Mouse (Mus musculus) kidney, embryonic 15.5 days (tissue): ENCODE data around the gene Tmem86b. TPM values are rescaled to one million over a fixed set of nuclear protein-coding genes. Genes with fewer than 3 reads are reported as not detected.
"Not testable (repeated sequence)": the region's sequence is repeated elsewhere in the genome, so short reads cannot be mapped to it uniquely, and the experiment has no call there.

Experiments
- ATAC-seq: fragments of 200-750 bp; cut with Nextera tagmentation; replicated peaks from 2 replicates; pipeline ENCODE4 v1.8.0; 2017; ENCODE audit warnings: moderate TSS enrichment; ENCODE audit not compliant: low FRiP score
- H3K27ac ChIP-seq: fragments of 300-500 bp; sonication (generic); 2 replicates; pipeline ENCODE4 v1.5.1; 2015; ENCODE audit warnings: mild to moderate bottlenecking, inconsistent platforms
- H3K27me3 ChIP-seq: fragments of 300-500 bp; sonication (generic); 2 replicates; pipeline ENCODE4 v1.6.1; 2015; ENCODE audit warnings: inconsistent platforms
- H3K36me3 ChIP-seq: fragments of 300-500 bp; sonication (generic); 2 replicates; pipeline ENCODE4 v1.6.1; 2015; ENCODE audit warnings: inconsistent platforms
- H3K4me1 ChIP-seq: fragments of 300-500 bp; sonication (generic); 2 replicates; pipeline ENCODE4 v1.6.1; 2015; ENCODE audit warnings: inconsistent platforms
- H3K4me2 ChIP-seq: fragments of 300-500 bp; sonication (generic); 2 replicates; pipeline ENCODE4 v1.6.1; 2015; ENCODE audit warnings: moderate library complexity, mild to moderate bottlenecking, inconsistent platforms
- H3K4me3 ChIP-seq: fragments of 300-500 bp; sonication (generic); replicated peaks from 2 replicates; pipeline ENCODE4 v1.5.1; 2015; ENCODE audit warnings: mild to moderate bottlenecking, inconsistent platforms
- H3K9ac ChIP-seq: fragments of 300-500 bp; sonication (generic); 2 replicates; pipeline ENCODE4 v1.6.1; 2015; ENCODE audit warnings: mild to moderate bottlenecking, inconsistent platforms
- H3K9me3 ChIP-seq: fragments of 300-500 bp; sonication (generic); replicated peaks from 2 replicates; pipeline ENCODE4 v1.6.1; 2016; ENCODE audit warnings: inconsistent platforms
- WGBS: fragments of 180-500 bp; shearing (Covaris S2); methylation state at CpG from one replicate; pipeline ENCODE4 v1.1.7; 2015; ENCODE audit warnings: mixed read lengths; 5-methylcytosine and 5-hydroxymethylcytosine counted together
- microRNA-seq: library from miRNA; unstranded; fragments of <30 nt; microRNA quantifications from one replicate; pipeline ENCODE4, GENCODE M21; 2016
- polyA plus RNA-seq: library from polyadenylated mRNA; unstranded; fragments of >200 nt; fragmentation: Nextera tagmentation; extraction: Ambion mirVana; gene quantifications from 2 replicates; pipeline ENCODE4 v1.2.1, GENCODE M21; 2015

Tmem86b gene
- polyA plus RNA-seq, 1 experiment from 2014 or later: 1.5 TPM

GRCm38 (mm10) chr7:4612956-4613355 lies 18.3 kb downstream of the Tmem86b start:
- H3K27me3 ChIP-seq: no peaks in the 10 kb centered on the region
- H3K4me3 ChIP-seq: no peak overlapping the region
- H3K9ac ChIP-seq: no peak overlapping the region
- 74% methylated on average over 1 of the region's 1 CpGs for WGBS
- ATAC-seq: no peak
- no peaks in the 10 kb centered on the region for H3K9me3 ChIP-seq
- no peaks in the 10 kb centered on the region for H3K36me3 ChIP-seq
- H3K27ac ChIP-seq: no peak overlapping the region
- no peaks in the 10 kb centered on the region for H3K4me1 ChIP-seq
- no peak overlapping the region for H3K4me2 ChIP-seq

GRCm38 (mm10) chr7:4612386-4612785 lies 18.8 kb downstream of the Tmem86b start:
- ATAC-seq: no peak
- Histone ChIP-seq H3K27ac (no peak overlapping the region), H3K4me3 (no peak overlapping the region), H3K9ac (no peak overlapping the region), H3K27me3 (no peaks in the 10 kb centered on the region), H3K4me2 (no peak overlapping the region), H3K4me1 (no peaks in the 10 kb centered on the region), H3K36me3 (no peaks in the 10 kb centered on the region), H3K9me3 (no peaks in the 10 kb centered on the region)
- WGBS: 54% methylated on average over 8 of the region's 8 CpGs

GRCm38 (mm10) chr7:4611921-4612341 lies 19.3 kb downstream of the Tmem86b start:
- 83% methylated on average over 12 of the region's 12 CpGs for WGBS
- H3K4me1 ChIP-seq: no peaks in the 10 kb centered on the region
- H3K27me3 ChIP-seq: no peaks in the 10 kb centered on the region
- H3K27ac ChIP-seq: no peak overlapping the region
- no peak overlapping the region for H3K4me2 ChIP-seq
- ATAC-seq: no peak
- no peak overlapping the region for H3K9ac ChIP-seq
- H3K4me3 ChIP-seq: no peak overlapping the region
- no peaks in the 10 kb centered on the region for H3K9me3 ChIP-seq
- H3K36me3 ChIP-seq: no peaks in the 10 kb centered on the region

- ATAC-seq: no peak
- no peak overlapping the region for H3K4me3 ChIP-seq
- no peaks in the 10 kb centered on the region for H3K9me3 ChIP-seq
- H3K4me2 ChIP-seq: no peak overlapping the region
- H3K9ac ChIP-seq: no peak overlapping the region
- H3K27me3 ChIP-seq: no peaks in the 10 kb centered on the region
- H3K4me1 ChIP-seq: no peaks in the 10 kb centered on the region
- H3K27ac ChIP-seq: no peak overlapping the region
- 88% methylated on average over 12 of the region's 12 CpGs for WGBS
- H3K36me3 ChIP-seq: no peaks in the 10 kb centered on the region
Measured at GRCm38 (mm10) chr7:4611511-4611910, 19.7 kb downstream of the Tmem86b start.

GRCm38 (mm10) chr7:4608002-4608401 lies 23.2 kb downstream of the Tmem86b start:
- WGBS: 59% methylated on average over 5 of the region's 5 CpGs
- no peak for ATAC-seq
- Histone ChIP-seq H3K4me1 (no peaks in the 10 kb centered on the region), H3K27ac (no peak overlapping the region), H3K4me3 (no peak overlapping the region), H3K27me3 (no peaks in the 10 kb centered on the region), H3K9ac (no peak overlapping the region), H3K9me3 (no peaks in the 10 kb centered on the region), H3K36me3 (no peaks in the 10 kb centered on the region), H3K4me2 (no peak overlapping the region)

GRCm38 (mm10) chr7:4603873-4604272 lies 27.3 kb downstream of the Tmem86b start, which contains the start of gene Ptprh:
Gene Ptprh (minus strand): TSS chr7:4604041.
- ATAC-seq: no peak
- no peaks in the 10 kb centered on the region for H3K4me1 ChIP-seq
- H3K9me3 ChIP-seq: no peaks in the 10 kb centered on the region
- no peaks in the 10 kb centered on the region for H3K27me3 ChIP-seq
- H3K27ac ChIP-seq: no peak within 1 kb of the TSS
- H3K9ac ChIP-seq: no peak within 1 kb of the TSS
- 75% methylated on average over 6 of the region's 6 CpGs for WGBS
- H3K36me3 ChIP-seq: no peaks in the 10 kb centered on the region
- H3K4me3 ChIP-seq: no peak within 1 kb of the TSS
- H3K4me2 ChIP-seq: no peak within 1 kb of the TSS

- no peaks in the 10 kb centered on the region for H3K4me1 ChIP-seq
- H3K9me3 ChIP-seq: no peaks in the 10 kb centered on the region
- no peak overlapping the region for H3K4me3 ChIP-seq
- WGBS: 85% methylated on average over 6 of the region's 6 CpGs
- no peak overlapping the region for H3K9ac ChIP-seq
- H3K27ac ChIP-seq: no peak overlapping the region
- H3K27me3 ChIP-seq: no peaks in the 10 kb centered on the region
- no peak for ATAC-seq
- no peak overlapping the region for H3K4me2 ChIP-seq
- no peaks in the 10 kb centered on the region for H3K36me3 ChIP-seq
Measured at GRCm38 (mm10) chr7:4602969-4603368, 28.3 kb downstream of the Tmem86b start.

GRCm38 (mm10) chr7:4597046-4597445 lies 34.2 kb downstream of the Tmem86b start:
- H3K9me3 ChIP-seq, H3K4me2 ChIP-seq, H3K27ac ChIP-seq, H3K4me1 ChIP-seq, ATAC-seq, H3K9ac ChIP-seq, H3K36me3 ChIP-seq, H3K4me3 ChIP-seq, H3K27me3 ChIP-seq: not testable (repeated sequence)
- 74% methylated on average over 4 of the region's 4 CpGs for WGBS

GRCm38 (mm10) chr7:4581481-4581880 lies 49.7 kb downstream of the Tmem86b start:
- not testable (repeated sequence) for H3K27me3 ChIP-seq, H3K4me3 ChIP-seq, H3K9ac ChIP-seq, H3K9me3 ChIP-seq, H3K4me1 ChIP-seq, ATAC-seq, H3K36me3 ChIP-seq, H3K27ac ChIP-seq, H3K4me2 ChIP-seq
- WGBS: 80% methylated on average over 3 of the region's 3 CpGs

Small RNA genes lying within 50 kb of the gene (microRNA-seq; reads per million reads assigned to microRNA genes)
- gene Gm23577: not detected

Other genes starting within 250 kb of the Tmem86b start
- gene Gp6, start 233.7 kb downstream of the Tmem86b start, polyA plus RNA-seq: 0.35 TPM in 1 of 2 replicates, not detected in the other
- gene Rdh13, start 185.8 kb downstream of the Tmem86b start, polyA plus RNA-seq: 30.5 and 30.6 TPM in 2 replicates
- gene Eps8l1, start 170.7 kb downstream of the Tmem86b start, polyA plus RNA-seq: 8.9 and 9.0 TPM in 2 replicates
- 38.2 and 43.9 TPM in 2 replicates for gene Ppp1r12c, start 129.7 kb downstream of the Tmem86b start, polyA plus RNA-seq
- 37.2 and 48.6 TPM in 2 replicates for gene Tnnt1, start 115.0 kb downstream of the Tmem86b start, polyA plus RNA-seq
- gene Tnni3, start 107.2 kb downstream of the Tmem86b start, polyA plus RNA-seq: 6.6 and 6.9 TPM in 2 replicates
- 3.2 and 3.5 TPM in 2 replicates for gene Dnaaf3, start 99.0 kb downstream of the Tmem86b start, polyA plus RNA-seq
- gene Syt5, start 83.9 kb downstream of the Tmem86b start, polyA plus RNA-seq: 6.5 and 7.5 TPM in 2 replicates
- 0.08 TPM in 1 of 2 replicates, not detected in the other for gene Ptprh, start 27.4 kb downstream of the Tmem86b start, polyA plus RNA-seq
- 7.4 and 7.8 TPM in 2 replicates for gene Ppp6r1, start 27.6 kb upstream of the Tmem86b start, polyA plus RNA-seq
- 112 and 119 TPM in 2 replicates for gene Hspbp1, start 53.6 kb upstream of the Tmem86b start, polyA plus RNA-seq
- gene Brsk1, start 59.2 kb upstream of the Tmem86b start, polyA plus RNA-seq: 1.1 and 1.6 TPM in 2 replicates
- gene Tmem150b, start 93.8 kb upstream of the Tmem86b start, polyA plus RNA-seq: 0.12 TPM in 1 of 2 replicates, not detected in the other
- 79.3 and 90.8 TPM in 2 replicates for gene Kmt5c, start 108.7 kb upstream of the Tmem86b start, polyA plus RNA-seq
- 68.3 and 78.0 TPM in 2 replicates for gene Cox6b2, start 121.7 kb upstream of the Tmem86b start, polyA plus RNA-seq
- gene Fam71e2, start 139.9 kb upstream of the Tmem86b start, polyA plus RNA-seq: not detected in 2 replicates
- gene Il11, start 151.4 kb upstream of the Tmem86b start, polyA plus RNA-seq: 0.27 and 0.30 TPM in 2 replicates
- gene Tmem190, start 151.5 kb upstream of the Tmem86b start, polyA plus RNA-seq: 1.0 TPM in 1 of 2 replicates, not detected in the other
- gene Tmem238, start 158.2 kb upstream of the Tmem86b start, polyA plus RNA-seq: 12.9 and 14.1 TPM in 2 replicates
- gene Rpl28, start 161.5 kb upstream of the Tmem86b start, polyA plus RNA-seq: 391 and 408 TPM in 2 replicates
- 384 and 386 TPM in 2 replicates for gene Ube2s, start 181.2 kb upstream of the Tmem86b start, polyA plus RNA-seq
- gene Shisa7, start 213.3 kb upstream of the Tmem86b start, polyA plus RNA-seq: 0.84 and 0.96 TPM in 2 replicates
- 6.1 and 7.2 TPM in 2 replicates for gene Isoc2b, start 238.8 kb upstream of the Tmem86b start, polyA plus RNA-seq
- gene Isoc2a, start 245.7 kb upstream of the Tmem86b start, polyA plus RNA-seq: 0.93 and 1.2 TPM in 2 replicates